Mouse (Mus musculus): ENCODE measurements around the gene Il1rapl2. TPM values are rescaled to one million over a fixed set of nuclear protein-coding genes. Genes with fewer than 3 reads are reported as not detected.

The Il1rapl2 gene
- polyA plus RNA-seq, 1 experiment from 2014 or later, result 0.20 TPM

- Histone ChIP-seq H3K27me3 (replicated peaks; ENCODE audit: low read depth, poor library complexity, severe bottlenecking) (peaks cover 11% of the 10 kb centered on the region; the same call in 1 of the 2 replicates), H3K4me1 (no peaks in the 10 kb centered on the region), H3K9me3 (no peaks in the 10 kb centered on the region), H3K4me3 (no peak overlapping the region), H3K36me3 (replicated peaks) (no peaks in the 10 kb centered on the region), H3K27ac (replicated peaks) (no peak overlapping the region)
- DNase-seq (ENCODE audit: low spot score), result no peak
- WGBS, result 74% methylated on average over 3 of the region's 3 CpGs
Measured at GRCm38 (mm10) chrX:137809526-137809925, 239.1 kb downstream of the Il1rapl2 start.

GRCm38 (mm10) chrX:137812151-137812550 is 241.7 kb downstream of the Il1rapl2 start:
- Histone ChIP-seq H3K27me3 (replicated peaks; ENCODE audit: low read depth, poor library complexity, severe bottlenecking) (peaks cover 7% of the 10 kb centered on the region; the same call in 1 of the 2 replicates), H3K4me1 (no peaks in the 10 kb centered on the region), H3K9me3 (no peaks in the 10 kb centered on the region), H3K4me3 (no peak overlapping the region), H3K36me3 (replicated peaks) (no peaks in the 10 kb centered on the region), H3K27ac (replicated peaks) (no peak overlapping the region)
- WGBS, result 69% methylated on average over 1 of the region's 1 CpGs
- DNase-seq (ENCODE audit: low spot score), result no peak

- WGBS, result 60% methylated on average over 3 of the region's 3 CpGs
- no peak overlapping the region for H3K4me3 ChIP-seq
- no peaks in the 10 kb centered on the region for H3K9me3 ChIP-seq
- H3K4me1 ChIP-seq, result no peaks in the 10 kb centered on the region
- no peak overlapping the region for H3K27ac ChIP-seq (replicated peaks)
- no peak for DNase-seq (ENCODE audit: low spot score)
- H3K27me3 ChIP-seq (replicated peaks; ENCODE audit: low read depth, poor library complexity, severe bottlenecking), result peaks cover 8% of the 10 kb centered on the region; the same call in 1 of the 2 replicates
- no peaks in the 10 kb centered on the region for H3K36me3 ChIP-seq (replicated peaks)
Measured at GRCm38 (mm10) chrX:137848936-137849335, 278.5 kb downstream of the Il1rapl2 start.

- Histone ChIP-seq H3K4me1 (no peaks in the 10 kb centered on the region), H3K9me3 (no peaks in the 10 kb centered on the region), H3K27me3 (replicated peaks; ENCODE audit: low read depth, poor library complexity, severe bottlenecking) (peaks cover 10% of the 10 kb centered on the region), H3K4me3 (no peak overlapping the region), H3K27ac (replicated peaks) (no peak overlapping the region), H3K36me3 (replicated peaks) (no peaks in the 10 kb centered on the region)
- no peak for DNase-seq (ENCODE audit: low spot score)
Measured at GRCm38 (mm10) chrX:137923490-137923889, 353.1 kb downstream of the Il1rapl2 start.

- Histone ChIP-seq H3K36me3 (replicated peaks) (no peaks in the 10 kb centered on the region), H3K4me1 (no peaks in the 10 kb centered on the region), H3K4me3 (no peak overlapping the region), H3K27ac (replicated peaks) (no peak overlapping the region), H3K27me3 (replicated peaks; ENCODE audit: low read depth, poor library complexity, severe bottlenecking) (peaks cover 19% of the 10 kb centered on the region), H3K9me3 (no peaks in the 10 kb centered on the region)
- no peak for DNase-seq (ENCODE audit: low spot score)
- whole genome bisulfite sequencing, result 79% methylated on average over 2 of the region's 2 CpGs
Measured at GRCm38 (mm10) chrX:137926835-137927234, 356.4 kb downstream of the Il1rapl2 start.

- no peaks in the 10 kb centered on the region for H3K36me3 ChIP-seq (replicated peaks)
- no peak overlapping the region for H3K4me3 ChIP-seq
- H3K27ac ChIP-seq (replicated peaks), result no peak overlapping the region
- WGBS, result 76% methylated on average over 1 of the region's 1 CpGs
- H3K27me3 ChIP-seq (replicated peaks; ENCODE audit: low read depth, poor library complexity, severe bottlenecking), result no peaks in the 10 kb centered on the region
- DNase-seq (ENCODE audit: low spot score), result no peak
- no peaks in the 10 kb centered on the region for H3K4me1 ChIP-seq
- no peaks in the 10 kb centered on the region for H3K9me3 ChIP-seq
Measured at GRCm38 (mm10) chrX:137947741-137948140, 377.3 kb downstream of the Il1rapl2 start.

- H3K4me3 ChIP-seq, result no peak overlapping the region
- H3K36me3 ChIP-seq (replicated peaks), result no peaks in the 10 kb centered on the region
- DNase-seq (ENCODE audit: low spot score), result no peak
- no peaks in the 10 kb centered on the region for H3K4me1 ChIP-seq
- H3K27ac ChIP-seq (replicated peaks), result no peak overlapping the region
- 83% methylated on average over 5 of the region's 5 CpGs for WGBS
- H3K27me3 ChIP-seq (replicated peaks; ENCODE audit: low read depth, poor library complexity, severe bottlenecking), result no peaks in the 10 kb centered on the region
- H3K9me3 ChIP-seq, result no peaks in the 10 kb centered on the region
Measured at GRCm38 (mm10) chrX:137971306-137971705, 400.9 kb downstream of the Il1rapl2 start.

GRCm38 (mm10) chrX:138043113-138043512 is 472.7 kb downstream of the Il1rapl2 start:
- no peaks in the 10 kb centered on the region for H3K36me3 ChIP-seq (replicated peaks)
- WGBS, result 92% methylated on average over 3 of the region's 3 CpGs
- no peaks in the 10 kb centered on the region for H3K4me1 ChIP-seq
- H3K27ac ChIP-seq (replicated peaks), result no peak overlapping the region
- peaks cover 42% of the 10 kb centered on the region for H3K27me3 ChIP-seq (replicated peaks; ENCODE audit: low read depth, poor library complexity, severe bottlenecking)
- no peaks in the 10 kb centered on the region for H3K9me3 ChIP-seq
- H3K4me3 ChIP-seq, result no peak overlapping the region
- DNase-seq (ENCODE audit: low spot score), result no peak

- H3K36me3 ChIP-seq (replicated peaks), result no peaks in the 10 kb centered on the region
- no peak overlapping the region for H3K27ac ChIP-seq (replicated peaks)
- no peak for DNase-seq (ENCODE audit: low spot score)
- H3K4me3 ChIP-seq, result no peak overlapping the region
- H3K27me3 ChIP-seq (replicated peaks; ENCODE audit: low read depth, poor library complexity, severe bottlenecking), result peaks cover 2% of the 10 kb centered on the region; the same call in 1 of the 2 replicates
- H3K4me1 ChIP-seq, result no peaks in the 10 kb centered on the region
- 64% methylated on average over 6 of the region's 6 CpGs for WGBS
- no peaks in the 10 kb centered on the region for H3K9me3 ChIP-seq
Measured at GRCm38 (mm10) chrX:138103954-138104353, 533.5 kb downstream of the Il1rapl2 start.

GRCm38 (mm10) chrX:138104668-138105067 is 534.3 kb downstream of the Il1rapl2 start:
- Histone ChIP-seq H3K4me3 (no peak overlapping the region), H3K36me3 (replicated peaks) (no peaks in the 10 kb centered on the region), H3K9me3 (no peaks in the 10 kb centered on the region), H3K27me3 (replicated peaks; ENCODE audit: low read depth, poor library complexity, severe bottlenecking) (peaks cover 2% of the 10 kb centered on the region; the same call in 1 of the 2 replicates), H3K4me1 (no peaks in the 10 kb centered on the region), H3K27ac (replicated peaks) (no peak overlapping the region)
- no peak for DNase-seq (ENCODE audit: low spot score)
- WGBS, result 58% methylated on average over 3 of the region's 3 CpGs

GRCm38 (mm10) chrX:138170146-138170545 is 599.7 kb downstream of the Il1rapl2 start:
- Histone ChIP-seq H3K27me3 (replicated peaks; ENCODE audit: low read depth, poor library complexity, severe bottlenecking) (no peaks in the 10 kb centered on the region; the same call in none of the 2 replicates), H3K27ac (replicated peaks) (no peak overlapping the region), H3K4me1 (no peaks in the 10 kb centered on the region), H3K4me3 (no peak overlapping the region), H3K9me3 (no peaks in the 10 kb centered on the region), H3K36me3 (replicated peaks) (no peaks in the 10 kb centered on the region)
- 15% methylated on average over 3 of the region's 3 CpGs for WGBS
- DNase-seq (ENCODE audit: low spot score), result peak; percentile 6

GRCm38 (mm10) chrX:138209480-138209879 is 639.1 kb downstream of the Il1rapl2 start, which contains the start of gene Tex13a:
Tex13a (minus strand) TSS chrX:138209580.
- Histone ChIP-seq H3K4me1 (no peaks in the 10 kb centered on the region), H3K27ac (replicated peaks) (no peak within 1 kb of the TSS), H3K4me3 (no peak within 1 kb of the TSS), H3K27me3 (replicated peaks; ENCODE audit: low read depth, poor library complexity, severe bottlenecking) (peaks cover 44% of the 10 kb centered on the region), H3K36me3 (replicated peaks) (no peaks in the 10 kb centered on the region), H3K9me3 (no peaks in the 10 kb centered on the region)
- 85% methylated on average over 3 of the region's 3 CpGs for WGBS
- no peak for DNase-seq (ENCODE audit: low spot score)

- Histone ChIP-seq H3K4me1 (no peaks in the 10 kb centered on the region), H3K36me3 (replicated peaks) (no peaks in the 10 kb centered on the region), H3K4me3 (no peak overlapping the region), H3K27me3 (replicated peaks; ENCODE audit: low read depth, poor library complexity, severe bottlenecking) (peaks cover 9% of the 10 kb centered on the region; the same call in 1 of the 2 replicates), H3K9me3 (no peaks in the 10 kb centered on the region), H3K27ac (replicated peaks) (no peak overlapping the region)
- WGBS, result 55% methylated on average over 4 of the region's 4 CpGs
- no peak for DNase-seq (ENCODE audit: low spot score)
Measured at GRCm38 (mm10) chrX:138234626-138235025, 664.2 kb downstream of the Il1rapl2 start.

All from embryonic facial prominence, embryonic 10.5 days (tissue).